Comparison of ENCODE assay signal across 16 mouse cellular contexts in genomic region chr10:84908006-84908405, GRCm38 (mm10).
"Had no signal": no experiment of that assay in that cellular context is flagged by ENCODE, and none has a peak within 500 bp of the region (broad histone marks: within the 10 kb centered on the region; RNA-seq: fewer than 3 reads in every experiment).

No protein-coding gene starts in this region.

- DNase-seq: kidney, adult 9 months; kidney, postnatal 36 days; layer of hippocampus, adult 9-11 months; layer of hippocampus, postnatal 36 days; lung, embryonic 14.5 days; lung, postnatal 10 days; lung, postnatal 4 days; right cerebral cortex, adult 18-20 months; right cerebral cortex, postnatal 25 days; thymus, postnatal 36 days had no signal

- H3K36me3 ChIP-seq: limb, embryonic 13.5 days; liver, embryonic 15.5 days; midbrain, embryonic 15.5 days had no signal

- H3K4me2 ChIP-seq: limb, embryonic 13.5 days; liver, embryonic 11.5 days; liver, embryonic 15.5 days; lung, embryonic 14.5 days; midbrain, embryonic 15.5 days had no signal

- H3K9ac ChIP-seq: limb, embryonic 13.5 days; liver, embryonic 15.5 days; lung, embryonic 14.5 days; midbrain, embryonic 15.5 days had no signal

- H3K27ac ChIP-seq: kidney, postnatal 0 days; limb, embryonic 13.5 days; liver, embryonic 15.5 days; midbrain, embryonic 10.5 days; midbrain, embryonic 15.5 days had no signal

- ATAC-seq: midbrain, embryonic 15.5 days had no signal

- H3K4me1 ChIP-seq: liver, embryonic 15.5 days had no signal

- H3K4me3 ChIP-seq: limb, embryonic 13.5 days; liver, embryonic 15.5 days; midbrain, embryonic 10.5 days; midbrain, embryonic 15.5 days had no signal

- H3K27me3 ChIP-seq: limb, embryonic 13.5 days; liver, embryonic 15.5 days; midbrain, embryonic 15.5 days had no signal

- H3K9me3 ChIP-seq: limb, embryonic 13.5 days; liver, embryonic 15.5 days; midbrain, embryonic 10.5 days; midbrain, embryonic 15.5 days had no signal
